Mouse (Mus musculus): ENCODE data around the gene Snx19.

The Snx19 gene

GRCm38 (mm10) chr9:30482116-30482515 lies 55.2 kb downstream of the Snx19 start:
- no peak for DNase-seq (ENCODE audit: low spot score in 2 of 2)

- no peak for DNase-seq (ENCODE audit: low spot score in 2 of 2)
Observed at GRCm38 (mm10) chr9:30484183-30484582, 57.3 kb downstream of the Snx19 start.

GRCm38 (mm10) chr9:30485161-30485560 lies 58.3 kb downstream of the Snx19 start:
- DNase-seq (ENCODE audit: low spot score in 2 of 2): no peak

- DNase-seq (ENCODE audit: low spot score in 2 of 2): no peak
Observed at GRCm38 (mm10) chr9:30488384-30488783, 61.5 kb downstream of the Snx19 start.

- DNase-seq (ENCODE audit: low spot score in 2 of 2): no peak
Observed at GRCm38 (mm10) chr9:30494446-30494845, 67.5 kb downstream of the Snx19 start.

GRCm38 (mm10) chr9:30508966-30509365 lies 82.1 kb downstream of the Snx19 start:
- no peak for DNase-seq (ENCODE audit: low spot score in 2 of 2)

- no peak for DNase-seq (ENCODE audit: low spot score in 2 of 2)
Observed at GRCm38 (mm10) chr9:30515953-30516352, 89.0 kb downstream of the Snx19 start.

Data from left cerebral cortex, adult 9 months (tissue).